Comparison of ENCODE assay signal across 10 mouse cellular contexts in genomic region chr10:127616261-127616679, GRCm38 (mm10). TPM values are rescaled to one million over a fixed set of nuclear protein-coding genes. Genes with fewer than 3 reads are reported as not detected.
DNase-seq lines count a peak whose midpoint lies in the region; ATAC-seq lines count a peak whose summit lies in the region.
"Had no signal": no experiment of that assay in that cellular context is flagged by ENCODE, and none has a peak within 500 bp of the region (broad histone marks: within the 10 kb centered on the region; RNA-seq: fewer than 3 reads in every experiment).

No protein-coding gene starts in this region.

- peak overlapping the region; percentile 8; the same call in 1 of the 2 replicates for H3K9ac ChIP-seq in heart, embryonic 11.5 days (ENCODE audit: low read depth, low read length)
- no peak overlapping the region for H3K9ac ChIP-seq in liver, embryonic 12.5 days
- H3K9ac ChIP-seq: liver, embryonic 14.5 days had no signal

- H3K27ac ChIP-seq in heart, embryonic 11.5 days (ENCODE audit: low read depth, low read length), result peak overlapping the region; percentile 77
- H3K27ac ChIP-seq in embryonic facial prominence, embryonic 10.5 days (replicated peaks), result peak overlapping the region; percentile 89
- H3K27ac ChIP-seq in liver, embryonic 12.5 days, result peak overlapping the region; percentile 68; the same call in 1 of the 2 replicates
- H3K27ac ChIP-seq: liver, embryonic 14.5 days had no signal

- ATAC-seq in heart, embryonic 11.5 days (replicated peaks; ENCODE audit: insufficient number of reproducible peaks, low FRiP score, low TSS enrichment), result no peak
- no peak for ATAC-seq in liver, embryonic 12.5 days

- H3K9me3 ChIP-seq in heart, embryonic 11.5 days (replicated peaks; ENCODE audit: control insufficient read depth, low read length), result no peaks in the 10 kb centered on the region
- no peaks in the 10 kb centered on the region for H3K9me3 ChIP-seq in embryonic facial prominence, embryonic 10.5 days
- H3K9me3 ChIP-seq in liver, embryonic 12.5 days (replicated peaks), result no peaks in the 10 kb centered on the region

- 18% methylated on average over 7 of the region's 7 CpGs for WGBS in heart, embryonic 11.5 days (ENCODE audit: insufficient replicate concordance)
- WGBS in embryonic facial prominence, embryonic 10.5 days, result 14% methylated on average over 7 of the region's 7 CpGs
- WGBS in liver, embryonic 12.5 days (ENCODE audit: insufficient replicate concordance), result 38% methylated on average over 7 of the region's 7 CpGs

- H3K36me3 ChIP-seq in heart, embryonic 11.5 days (ENCODE audit: control insufficient read depth, insufficient read depth, low read length), result peaks cover 7% of the 10 kb centered on the region
- peaks cover 28% of the 10 kb centered on the region for H3K36me3 ChIP-seq in embryonic facial prominence, embryonic 10.5 days (replicated peaks)
- H3K36me3 ChIP-seq in liver, embryonic 12.5 days, result peaks cover 10% of the 10 kb centered on the region; the same call in 1 of the 2 replicates

- H3K4me3 ChIP-seq in heart, embryonic 11.5 days (ENCODE audit: low read depth, low read length), result no peak overlapping the region
- peak overlapping the region; percentile 91 for H3K4me3 ChIP-seq in embryonic facial prominence, embryonic 10.5 days
- H3K4me3 ChIP-seq in liver, embryonic 12.5 days, result no peak overlapping the region

- H3K27me3 ChIP-seq in heart, embryonic 11.5 days (ENCODE audit: control insufficient read depth, insufficient read depth, low read length), result no peaks in the 10 kb centered on the region
- H3K27me3 ChIP-seq in embryonic facial prominence, embryonic 10.5 days (replicated peaks; ENCODE audit: low read depth, poor library complexity, severe bottlenecking), result 0 out of 2 replicates have a peak, but pooled peaks cover 4% of the 10 kb centered on the region
- peaks cover 90% of the 10 kb centered on the region for H3K27me3 ChIP-seq in liver, embryonic 12.5 days (replicated peaks)

- no peak for DNase-seq in heart, adult 8-10 months (ENCODE audit: low spot score)
- DNase-seq in 3134 (ENCODE audit: extremely low read depth, insufficient read length, low spot score), result peak; percentile 78
- DNase-seq in embryonic facial prominence, embryonic 10.5 days (ENCODE audit: low spot score), result peak; percentile 67
- no peak for DNase-seq in natural killer cell, adult 2 months (ENCODE audit: low spot score in 2 of 2)
- no peak for DNase-seq in cerebellum, postnatal 10 days
- DNase-seq in gastrocnemius, postnatal 4 days (ENCODE audit: low spot score in 2 of 2), result no peak
- DNase-seq: thymus, postnatal 4 days had no signal

- H3K4me1 ChIP-seq in heart, embryonic 11.5 days (ENCODE audit: control insufficient read depth, insufficient read depth, low read length), result peaks cover 58% of the 10 kb centered on the region
- H3K4me1 ChIP-seq in embryonic facial prominence, embryonic 10.5 days, result peaks cover 88% of the 10 kb centered on the region
- H3K4me1 ChIP-seq in liver, embryonic 12.5 days, result peaks cover 86% of the 10 kb centered on the region

- H3K4me2 ChIP-seq in heart, embryonic 11.5 days, result peak overlapping the region; percentile 37
- H3K4me2 ChIP-seq in liver, embryonic 12.5 days, result no peak overlapping the region

RNA-seq across cellular contexts. Expression of gene Lrp1, which starts 4.7 kb away (rescaled TPM):
- 32.8 and 34.6 TPM in 2 replicates for polyA plus RNA-seq in heart, embryonic 11.5 days (2014; fragmentation: Nextera tagmentation; extraction: Ambion mirVana)
- 10 to 100 TPM; 64.0 to 88.9 (median 74.0) TPM for total RNA-seq in heart, adult 8-10 months (2022)
- polyA plus RNA-seq in embryonic facial prominence, embryonic 10.5 days (2016; fragmentation: Nextera tagmentation; extraction: Ambion mirVana), result 66.6 and 70.6 TPM in 2 replicates
- polyA plus RNA-seq in liver, embryonic 12.5 days (2016; fragmentation: Nextera tagmentation; extraction: Ambion mirVana), result 22.8 and 26.5 TPM in 2 replicates
- total RNA-seq in gastrocnemius, postnatal 4 days (2021), result 100 to 1,000 TPM; 184 to 193 TPM

RNA-seq across cellular contexts. Expression of gene Stat6, which starts 26.5 kb away (rescaled TPM):
- polyA plus RNA-seq in heart, embryonic 11.5 days (2014; fragmentation: Nextera tagmentation; extraction: Ambion mirVana), result 21.0 and 27.1 TPM in 2 replicates
- 10 to 100 TPM; 38.4 to 43.7 (median 43.2) TPM for total RNA-seq in heart, adult 8-10 months (2022)
- polyA plus RNA-seq in embryonic facial prominence, embryonic 10.5 days (2016; fragmentation: Nextera tagmentation; extraction: Ambion mirVana), result 10.4 and 11.5 TPM in 2 replicates
- polyA plus RNA-seq in liver, embryonic 12.5 days (2016; fragmentation: Nextera tagmentation; extraction: Ambion mirVana), result 19.2 and 19.4 TPM in 2 replicates
- 10 to 100 TPM; 25.9 to 27.0 TPM for total RNA-seq in gastrocnemius, postnatal 4 days (2021)

RNA-seq across cellular contexts. Expression of gene Nemp1, which starts 50.4 kb away (rescaled TPM):
- polyA plus RNA-seq in heart, embryonic 11.5 days (2014; fragmentation: Nextera tagmentation; extraction: Ambion mirVana), result 6.7 and 8.4 TPM in 2 replicates
- 1 to 10 TPM; 3.0 to 5.1 (median 3.6) TPM for total RNA-seq in heart, adult 8-10 months (2022)
- 10.0 and 10.7 TPM in 2 replicates for polyA plus RNA-seq in embryonic facial prominence, embryonic 10.5 days (2016; fragmentation: Nextera tagmentation; extraction: Ambion mirVana)
- polyA plus RNA-seq in liver, embryonic 12.5 days (2016; fragmentation: Nextera tagmentation; extraction: Ambion mirVana), result 7.0 and 8.0 TPM in 2 replicates
- total RNA-seq in gastrocnemius, postnatal 4 days (2021), result 1 to 10 TPM; 6.0 to 7.3 TPM

RNA-seq across cellular contexts. Expression of gene Nab2, which starts 52.1 kb away (rescaled TPM):
- 7.9 and 10.1 TPM in 2 replicates for polyA plus RNA-seq in heart, embryonic 11.5 days (2014; fragmentation: Nextera tagmentation; extraction: Ambion mirVana)
- 10 to 100 TPM in 1 of 4 experiments, 1 to 10 TPM in 3; 5.0 to 10.3 (median 6.6) TPM for total RNA-seq in heart, adult 8-10 months (2022)
- polyA plus RNA-seq in embryonic facial prominence, embryonic 10.5 days (2016; fragmentation: Nextera tagmentation; extraction: Ambion mirVana), result 11.6 and 12.1 TPM in 2 replicates
- polyA plus RNA-seq in liver, embryonic 12.5 days (2016; fragmentation: Nextera tagmentation; extraction: Ambion mirVana), result 2.6 and 3.4 TPM in 2 replicates
- total RNA-seq in gastrocnemius, postnatal 4 days (2021), result 10 to 100 TPM; 14.5 to 14.8 TPM

Comparison
In these comparisons a context has a peak if more than half of its experiments do, and no peak if none do; other contexts are left out.
1. DNase-seq: peak in 3134 (single experiment) and embryonic facial prominence, embryonic 10.5 days (single experiment); none in heart, adult 8-10 months (single experiment), natural killer cell, adult 2 months (0 of 2), cerebellum, postnatal 10 days (0 of 2) and gastrocnemius, postnatal 4 days (0 of 2).
2. Peak in every context shown above with its lines, with median percentiles within 50 percentile points of each other: H3K27ac ChIP-seq.